Mouse (Mus musculus): ENCODE results near the gene Olfr374.

GRCm38 (mm10) chr8:72147266-72147665 is 40.4 kb downstream of the Olfr374 start:
- TF ChIP-seq USF1 (IDR thresholded peaks at IDR 0.05; ENCODE audit: low read depth) (no peak), CTCF (IDR thresholded peaks at IDR 0.05; ENCODE audit: control insufficient read depth, insufficient read depth, insufficient read length) (no peak), MYOD1 (IDR thresholded peaks at IDR 0.05; ENCODE audit: control insufficient read depth, insufficient read length, low read depth) (no peak)

Data from C2C12 (cell line).